Mouse (Mus musculus): ENCODE results near the gene Tspoap1. TPM values are rescaled to one million over a fixed set of nuclear protein-coding genes. Genes with fewer than 3 reads are reported as not detected.

The Tspoap1 gene
- polyA plus RNA-seq, 1 experiment from 2014 or later, result 5.7 TPM

DNA sequence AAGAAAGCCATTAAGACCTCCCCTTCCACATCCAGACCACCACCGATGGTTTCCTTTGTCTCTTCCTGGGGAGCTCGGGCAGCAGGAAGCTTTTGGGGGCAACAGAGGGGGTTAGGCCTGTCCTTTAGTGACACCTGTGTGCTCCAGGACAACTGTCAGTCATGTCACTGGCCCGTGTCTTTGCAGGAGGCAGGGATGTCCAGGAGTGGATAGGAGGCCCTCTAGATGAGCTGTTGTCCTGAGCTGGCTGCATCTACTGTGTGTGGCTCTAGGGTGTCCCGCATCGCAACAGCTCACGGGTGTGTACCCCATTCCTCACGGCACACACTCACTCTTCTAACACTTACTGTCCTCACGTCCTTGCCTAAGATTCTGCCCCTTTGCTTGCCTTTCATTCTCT, 7.1 kb upstream of the Tspoap1 start:
- peaks cover 11% of the 10 kb centered on the region for H3K4me1 ChIP-seq (replicated peaks)
- H3K27ac ChIP-seq, result no peak overlapping the region
- no peak for ATAC-seq (ENCODE audit: insufficient number of reproducible peaks, insufficient read depth, low FRiP score, low TSS enrichment, low read depth)
- 84% methylated on average over 8 of the region's 8 CpGs for WGBS
- no peak overlapping the region for H3K4me2 ChIP-seq
- no peaks in the 10 kb centered on the region for H3K36me3 ChIP-seq
- H3K4me3 ChIP-seq (replicated peaks), result no peak overlapping the region
- no peak overlapping the region for H3K9ac ChIP-seq (replicated peaks)
- H3K9me3 ChIP-seq, result no peaks in the 10 kb centered on the region
- H3K27me3 ChIP-seq, result no peaks in the 10 kb centered on the region

DNA sequence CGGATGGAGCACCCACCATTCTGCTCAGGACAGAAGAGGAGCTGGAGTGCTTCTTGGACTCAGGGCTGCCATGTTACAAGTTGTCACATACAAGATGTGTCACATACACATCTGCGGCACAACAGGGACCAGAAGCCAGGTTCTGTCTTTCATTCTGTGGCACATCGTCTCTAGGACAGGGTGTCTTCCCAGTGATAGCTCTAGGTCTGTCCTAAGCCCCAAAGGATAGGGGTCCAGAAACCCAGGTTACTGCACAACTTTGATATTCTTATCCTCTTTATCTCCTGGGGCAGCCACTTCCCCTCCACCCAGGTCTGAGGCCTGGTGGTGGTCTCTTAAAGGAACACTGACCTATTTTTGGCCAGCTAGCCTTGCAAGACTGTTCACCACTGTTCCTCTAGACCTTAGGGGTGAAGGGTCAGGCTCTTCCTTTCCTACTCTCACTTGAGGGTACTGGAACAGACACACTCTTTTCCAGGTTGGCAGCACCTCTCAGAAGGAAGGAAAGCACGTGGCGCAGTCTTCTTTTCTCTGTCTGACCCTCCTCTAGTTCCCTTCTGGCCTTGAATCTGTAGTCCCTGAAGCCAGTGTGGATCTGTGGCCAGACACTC, 6.3 kb upstream of the Tspoap1 start:
- 86% methylated on average over 5 of the region's 5 CpGs for WGBS
- no peak for ATAC-seq (ENCODE audit: insufficient number of reproducible peaks, insufficient read depth, low FRiP score, low TSS enrichment, low read depth)
- H3K4me3 ChIP-seq (replicated peaks), result no peak overlapping the region
- no peaks in the 10 kb centered on the region for H3K9me3 ChIP-seq
- H3K4me1 ChIP-seq (replicated peaks), result peaks cover 11% of the 10 kb centered on the region
- 0 out of 2 replicates have a peak, but pooled peaks cover 2% of the 10 kb centered on the region for H3K27me3 ChIP-seq
- no peak overlapping the region for H3K27ac ChIP-seq
- no peak overlapping the region for H3K4me2 ChIP-seq
- H3K36me3 ChIP-seq, result no peaks in the 10 kb centered on the region
- no peak overlapping the region for H3K9ac ChIP-seq (replicated peaks)

DNA sequence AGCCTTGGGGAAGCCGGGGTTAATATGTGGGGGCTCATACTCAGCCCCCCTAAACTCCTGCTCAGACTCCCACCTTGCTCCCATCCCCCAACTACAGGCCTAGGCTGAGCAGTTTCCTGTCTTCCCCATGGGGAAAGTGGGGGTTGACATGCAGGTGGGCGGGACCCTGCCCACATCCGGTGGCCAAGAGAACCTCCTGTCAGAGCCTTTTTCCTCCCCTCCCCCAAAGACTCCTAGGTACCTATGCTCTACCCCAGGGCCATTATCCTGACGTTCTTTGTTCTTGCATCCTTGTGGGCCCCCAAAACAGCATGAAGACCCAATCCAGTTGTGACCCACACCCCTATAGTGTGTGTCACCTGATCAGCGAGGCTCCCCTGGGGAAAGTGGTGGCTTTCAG, 5.7 kb upstream of the Tspoap1 start:
- H3K9me3 ChIP-seq, result no peaks in the 10 kb centered on the region
- H3K4me2 ChIP-seq, result no peak overlapping the region
- H3K4me3 ChIP-seq (replicated peaks), result no peak overlapping the region
- peaks cover 5% of the 10 kb centered on the region for H3K27me3 ChIP-seq
- 71% methylated on average over 5 of the region's 5 CpGs for WGBS
- H3K4me1 ChIP-seq (replicated peaks), result peaks cover 8% of the 10 kb centered on the region
- no peaks in the 10 kb centered on the region for H3K36me3 ChIP-seq
- no peak overlapping the region for H3K27ac ChIP-seq
- H3K9ac ChIP-seq (replicated peaks), result no peak overlapping the region
- no peak for ATAC-seq (ENCODE audit: insufficient number of reproducible peaks, insufficient read depth, low FRiP score, low TSS enrichment, low read depth)

DNA sequence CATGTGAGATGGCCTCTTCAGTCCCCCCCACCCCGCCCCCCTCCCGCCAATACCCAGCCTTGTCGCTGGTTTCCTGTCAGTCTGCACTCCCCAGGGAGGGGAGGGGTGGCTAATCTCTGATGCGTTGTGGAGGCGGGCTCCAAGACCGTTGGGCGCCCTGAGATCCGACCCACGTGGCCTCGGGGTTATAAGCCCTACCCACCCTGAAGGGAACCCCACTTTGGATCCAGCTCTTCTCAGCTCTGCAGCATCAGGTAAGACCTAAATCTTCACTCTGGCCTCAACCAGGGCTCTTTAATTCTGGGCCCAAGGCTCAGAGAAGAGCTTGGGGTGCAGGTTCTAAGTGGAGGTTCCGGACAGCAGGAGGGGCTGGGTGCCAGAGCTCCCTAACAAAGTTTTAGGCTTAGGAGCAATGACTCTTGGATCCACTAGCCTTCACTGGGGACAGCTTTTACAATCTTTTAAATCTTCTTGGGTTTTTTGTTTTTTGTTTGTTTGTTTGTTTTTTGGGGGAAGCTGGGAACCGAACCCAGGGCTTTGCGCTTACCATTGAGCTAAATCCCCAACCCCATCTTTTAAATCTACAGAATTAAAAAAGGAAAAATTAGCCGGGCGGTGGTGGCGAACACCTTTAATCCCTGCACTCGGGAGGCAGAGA, 4.9 kb upstream of the Tspoap1 start:
- Histone ChIP-seq H3K9ac (replicated peaks) (no peak overlapping the region), H3K9me3 (no peaks in the 10 kb centered on the region), H3K27ac (no peak overlapping the region), H3K4me1 (replicated peaks) (peaks cover 10% of the 10 kb centered on the region; the same call in 1 of the 2 replicates), H3K27me3 (peaks cover 14% of the 10 kb centered on the region), H3K4me2 (no peak overlapping the region), H3K4me3 (replicated peaks) (no peak overlapping the region), H3K36me3 (no peaks in the 10 kb centered on the region)
- WGBS, result 74% methylated on average over 17 of the region's 17 CpGs
- ATAC-seq (ENCODE audit: insufficient number of reproducible peaks, insufficient read depth, low FRiP score, low TSS enrichment, low read depth), result no peak

DNA sequence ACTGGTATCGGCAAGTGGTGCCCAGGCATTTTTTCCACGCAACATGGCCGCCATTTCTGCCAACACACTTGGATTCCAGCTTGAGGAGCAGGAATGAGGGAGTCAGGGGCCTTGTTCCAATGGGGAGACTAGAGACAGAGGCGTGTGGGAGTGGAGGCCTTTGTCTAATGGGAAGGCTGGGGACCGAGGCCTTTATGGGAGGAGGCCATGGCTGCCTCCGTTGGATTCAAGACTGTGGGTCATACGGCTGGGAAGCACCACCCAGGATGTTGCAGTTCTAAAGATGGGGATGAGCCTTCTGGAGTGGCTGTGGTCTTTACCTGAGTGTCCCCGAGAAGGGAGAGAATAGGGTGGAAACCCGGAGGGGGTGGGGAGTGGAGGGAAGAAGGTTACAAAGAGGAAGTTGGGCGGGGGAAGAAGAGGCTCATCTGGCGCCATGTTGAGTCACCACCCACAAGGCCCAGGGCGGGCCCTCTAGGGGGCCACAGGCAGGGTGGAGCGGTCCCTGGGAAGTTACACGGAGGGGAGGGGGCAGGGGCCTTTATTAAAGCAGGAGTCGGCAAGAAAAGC, 4.0 kb upstream of the Tspoap1 start:
- 92% methylated on average over 15 of the region's 15 CpGs for WGBS
- Histone ChIP-seq H3K9ac (replicated peaks) (no peak overlapping the region), H3K4me2 (no peak overlapping the region), H3K9me3 (no peaks in the 10 kb centered on the region), H3K36me3 (no peaks in the 10 kb centered on the region), H3K27me3 (peaks cover 22% of the 10 kb centered on the region), H3K4me1 (replicated peaks) (peaks cover 10% of the 10 kb centered on the region; the same call in 1 of the 2 replicates), H3K4me3 (replicated peaks) (peak overlapping the region; percentile 5; the same call in 1 of the 2 replicates), H3K27ac (no peak overlapping the region)
- no peak for ATAC-seq (ENCODE audit: insufficient number of reproducible peaks, insufficient read depth, low FRiP score, low TSS enrichment, low read depth)

DNA sequence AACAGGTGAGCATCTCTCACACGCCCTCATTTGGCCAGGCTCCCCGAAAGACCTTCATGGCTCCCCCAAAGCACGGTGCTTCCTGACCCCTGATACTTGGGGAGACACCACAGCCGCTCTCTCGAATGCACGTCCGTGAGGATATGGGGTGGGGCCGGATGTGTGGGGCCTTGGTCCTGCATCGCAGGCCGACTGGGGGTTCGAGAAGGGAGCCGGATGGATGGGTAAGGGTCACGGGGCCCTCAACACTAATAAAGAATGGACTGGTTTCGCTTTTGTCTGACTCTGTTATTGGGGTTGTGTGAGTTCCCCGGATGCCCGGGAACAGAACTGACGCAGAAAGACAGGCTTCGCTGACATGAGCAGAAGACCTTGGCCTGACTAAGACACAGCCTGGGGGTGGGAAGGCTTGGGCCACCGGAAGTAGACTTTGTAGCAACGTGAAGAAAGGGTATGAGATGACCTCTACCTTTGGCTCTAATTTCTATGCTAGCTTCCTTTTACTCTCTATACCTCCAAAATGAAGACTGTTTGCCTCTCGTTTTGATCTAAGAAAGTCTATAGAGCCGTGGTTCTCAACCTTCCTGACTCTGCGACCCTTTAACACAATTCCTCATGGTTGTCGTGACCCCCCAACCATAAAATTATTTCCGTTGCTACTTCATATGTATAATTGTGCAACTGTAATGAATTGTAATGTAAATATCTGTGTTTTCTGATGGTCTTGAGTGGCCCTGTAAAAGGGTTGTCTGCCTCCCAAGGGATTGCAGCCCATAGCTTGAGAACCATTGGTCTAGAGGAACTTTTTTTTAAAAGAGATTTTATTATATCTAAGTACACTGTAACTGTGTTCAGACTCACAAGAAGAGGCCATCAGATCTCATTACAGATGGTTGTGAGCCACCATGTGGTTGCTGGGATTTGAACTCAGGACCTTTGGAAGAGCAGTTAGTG, 3.1 kb upstream of the Tspoap1 start:
- Histone ChIP-seq H3K9me3 (no peaks in the 10 kb centered on the region), H3K4me1 (replicated peaks) (peaks cover 10% of the 10 kb centered on the region; the same call in 1 of the 2 replicates), H3K9ac (replicated peaks) (no peak overlapping the region), H3K36me3 (no peaks in the 10 kb centered on the region), H3K4me3 (replicated peaks) (no peak overlapping the region), H3K4me2 (no peak overlapping the region), H3K27me3 (peaks cover 32% of the 10 kb centered on the region), H3K27ac (no peak overlapping the region)
- WGBS, result 87% methylated on average over 25 of the region's 25 CpGs
- ATAC-seq (ENCODE audit: insufficient number of reproducible peaks, insufficient read depth, low FRiP score, low TSS enrichment, low read depth), result no peak

DNA sequence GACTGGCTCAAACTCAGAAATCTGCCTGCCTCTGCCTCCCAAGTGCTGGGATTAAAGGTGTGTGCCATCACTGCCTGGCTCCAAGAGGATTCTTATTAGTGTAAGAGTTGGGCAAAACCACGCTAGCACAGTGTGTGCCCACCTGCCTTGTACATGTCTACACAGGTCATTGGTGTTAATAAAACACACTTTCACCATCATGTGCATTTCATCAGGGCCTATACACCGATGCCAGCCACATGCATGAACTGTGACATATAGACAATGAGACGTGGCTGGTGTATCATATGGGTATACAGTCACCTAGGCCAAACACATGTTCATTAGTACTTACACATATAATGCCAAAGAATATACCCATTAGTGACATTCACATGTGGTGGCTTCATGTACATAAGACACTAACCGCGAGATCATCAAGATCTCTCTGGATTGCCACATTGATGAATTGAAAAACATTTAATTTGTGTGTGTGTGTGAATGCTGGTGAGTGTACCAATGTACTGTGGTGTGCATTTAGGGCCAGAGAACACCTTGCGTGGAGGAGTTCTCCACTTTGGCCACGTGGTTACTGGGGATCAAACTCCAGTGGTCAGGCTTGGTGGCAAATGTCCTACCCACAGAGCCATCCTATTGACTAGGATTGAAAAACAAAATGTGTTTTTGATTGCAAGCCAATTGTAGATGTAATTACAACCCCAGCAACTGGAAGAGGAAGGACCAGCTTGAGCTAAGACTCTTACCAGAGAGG, 2.0 kb upstream of the Tspoap1 start:
- WGBS, result 82% methylated on average over 7 of the region's 7 CpGs
- Histone ChIP-seq H3K27me3 (peaks cover 42% of the 10 kb centered on the region), H3K36me3 (no peaks in the 10 kb centered on the region)

DNA sequence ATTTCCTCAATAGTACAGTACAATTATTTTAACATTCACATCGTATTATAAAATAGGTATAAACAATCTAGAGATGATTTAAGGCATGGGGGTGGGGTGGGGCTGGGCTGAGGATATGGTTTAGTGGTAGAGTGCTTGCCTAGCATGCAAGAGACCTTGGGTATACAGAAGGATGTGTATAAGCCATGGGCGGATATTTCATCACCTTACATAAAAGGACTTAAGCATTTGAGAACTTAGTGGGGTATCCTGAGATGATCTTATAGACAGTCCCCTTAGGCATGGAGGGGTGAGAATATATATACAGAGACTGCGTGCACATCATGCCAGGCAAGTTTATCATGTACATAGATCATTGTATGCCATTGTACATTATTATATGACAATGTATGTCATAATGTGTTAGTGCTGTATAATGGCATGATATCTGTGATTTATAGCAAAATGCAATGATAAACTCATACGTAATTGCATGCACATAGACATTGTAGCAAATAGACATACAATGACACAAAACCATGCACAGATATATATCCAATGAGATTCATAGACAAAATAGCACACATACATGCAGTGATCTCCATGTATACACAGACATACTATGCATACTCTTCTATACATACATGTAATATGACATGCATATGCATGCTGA, 1.3 kb upstream of the Tspoap1 start:
- Histone ChIP-seq H3K27ac (no peak overlapping the region), H3K36me3 (no peaks in the 10 kb centered on the region), H3K27me3 (peaks cover 50% of the 10 kb centered on the region), H3K4me3 (replicated peaks) (no peak overlapping the region), H3K9me3 (no peaks in the 10 kb centered on the region), H3K4me2 (no peak overlapping the region), H3K4me1 (replicated peaks) (peaks cover 22% of the 10 kb centered on the region), H3K9ac (replicated peaks) (no peak overlapping the region)
- 76% methylated on average over 4 of the region's 4 CpGs for WGBS
- no peak for ATAC-seq (ENCODE audit: insufficient number of reproducible peaks, insufficient read depth, low FRiP score, low TSS enrichment, low read depth)

More for the DNA sequence above, 2.0 kb upstream of the Tspoap1 start:
- Histone ChIP-seq H3K4me1 (replicated peaks) (peaks cover 14% of the 10 kb centered on the region), H3K27ac (no peak overlapping the region), H3K4me2 (no peak overlapping the region), H3K9me3 (no peaks in the 10 kb centered on the region), H3K4me3 (replicated peaks) (no peak overlapping the region), H3K9ac (replicated peaks) (no peak overlapping the region)
- ATAC-seq (ENCODE audit: insufficient number of reproducible peaks, insufficient read depth, low FRiP score, low TSS enrichment, low read depth), result no peak

DNA sequence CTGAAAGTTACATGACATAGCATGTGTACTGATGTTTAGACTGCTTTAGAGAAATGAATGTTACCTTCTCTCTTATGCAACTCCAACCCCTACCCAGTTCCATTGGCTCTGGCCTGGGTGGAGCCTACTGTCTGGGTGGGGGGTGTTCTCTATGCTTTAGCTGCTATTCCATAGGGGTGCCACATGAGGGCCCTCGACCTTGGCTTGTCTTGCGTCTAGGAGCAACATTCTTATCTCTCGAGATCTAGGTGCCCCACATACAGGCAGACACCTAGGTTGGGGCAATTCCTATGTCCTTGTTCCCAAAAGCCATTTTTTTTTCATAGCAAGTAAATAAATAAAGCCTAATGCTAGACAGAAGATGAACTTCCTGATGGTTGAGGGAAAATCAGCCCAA, 734 bp upstream of the Tspoap1 start:
- H3K4me3 ChIP-seq (replicated peaks), result no peak overlapping the region
- ATAC-seq (ENCODE audit: insufficient number of reproducible peaks, insufficient read depth, low FRiP score, low TSS enrichment, low read depth), result no peak
- H3K9ac ChIP-seq (replicated peaks), result no peak overlapping the region
- H3K4me1 ChIP-seq (replicated peaks), result peaks cover 22% of the 10 kb centered on the region
- peaks cover 55% of the 10 kb centered on the region for H3K27me3 ChIP-seq
- H3K9me3 ChIP-seq, result no peaks in the 10 kb centered on the region
- H3K27ac ChIP-seq, result no peak overlapping the region
- 8% methylated on average over 3 of the region's 3 CpGs for WGBS
- no peak overlapping the region for H3K4me2 ChIP-seq
- no peaks in the 10 kb centered on the region for H3K36me3 ChIP-seq

DNA sequence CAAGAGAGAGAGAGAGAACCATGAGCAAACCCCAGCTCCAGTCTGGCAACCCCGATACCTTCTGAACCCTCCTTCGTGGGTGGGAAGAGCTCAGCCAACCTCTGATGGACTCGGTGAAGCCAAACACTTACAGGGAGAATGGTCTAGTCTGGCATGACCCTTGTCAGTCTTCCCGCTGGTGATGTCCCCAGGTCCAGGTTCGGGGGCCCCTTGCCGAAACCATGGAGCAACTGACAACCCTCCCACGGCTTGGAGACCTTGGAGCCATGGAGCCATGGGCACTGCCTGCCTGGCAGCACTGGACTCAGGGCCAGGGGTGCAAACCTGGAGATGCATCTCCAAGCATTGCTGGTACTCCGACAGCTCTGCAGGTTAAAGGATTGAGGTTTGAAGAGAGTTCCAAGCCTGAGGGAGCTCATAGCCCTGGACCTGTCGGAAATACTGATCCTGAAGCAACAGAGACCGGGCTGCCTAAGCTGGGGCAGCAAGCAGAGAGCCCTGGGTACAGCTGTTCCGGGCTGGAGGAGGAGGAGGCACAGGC, 910 bp downstream of the Tspoap1 start:
- Histone ChIP-seq H3K27ac (no peak overlapping the region), H3K4me2 (no peak overlapping the region), H3K27me3 (peaks cover 71% of the 10 kb centered on the region), H3K4me1 (replicated peaks) (peaks cover 22% of the 10 kb centered on the region), H3K9ac (replicated peaks) (no peak overlapping the region), H3K9me3 (no peaks in the 10 kb centered on the region), H3K4me3 (replicated peaks) (no peak overlapping the region), H3K36me3 (no peaks in the 10 kb centered on the region)
- no peak for ATAC-seq (ENCODE audit: insufficient number of reproducible peaks, insufficient read depth, low FRiP score, low TSS enrichment, low read depth)
- 65% methylated on average over 11 of the region's 11 CpGs for WGBS

Data from limb, embryonic 12.5 days (tissue).